Mouse (Mus musculus) stomach, embryonic 16.5 days (tissue): ENCODE results near the gene Dhtkd1. TPM values are rescaled to one million over a fixed set of nuclear protein-coding genes. Genes with fewer than 3 reads are reported as not detected.

Experiments
- ATAC-seq: fragments of 200-750 bp; cut with Nextera tagmentation; 2 replicates; pipeline ENCODE4 v1.8.0; 2017; ENCODE audit warnings: moderate number of reproducible peaks, moderate TSS enrichment; ENCODE audit not compliant: insufficient read depth, low FRiP score
- H3K27ac ChIP-seq: fragments of 300-500 bp; sonication (generic); 2 replicates; pipeline ENCODE4 v1.5.1; 2014; ENCODE audit warnings: low read length
- H3K27me3 ChIP-seq: fragments of 300-500 bp; sonication (generic); 2 replicates; pipeline ENCODE4 v1.6.1; 2014; ENCODE audit warnings: low read length, control low read depth, mixed read lengths; ENCODE audit not compliant: control insufficient read depth, insufficient read depth
- H3K36me3 ChIP-seq: fragments of 300-500 bp; sonication (generic); 2 replicates; pipeline ENCODE4 v1.6.1; 2014; ENCODE audit warnings: low read length; ENCODE audit not compliant: control insufficient read depth, insufficient read depth
- H3K4me1 ChIP-seq: fragments of 300-500 bp; sonication (generic); 2 replicates; pipeline ENCODE4 v1.6.1; 2014; ENCODE audit warnings: low read length, control low read depth, mixed read lengths; ENCODE audit not compliant: control insufficient read depth, insufficient read depth
- H3K4me2 ChIP-seq: fragments of 300-500 bp; sonication (generic); 2 replicates; pipeline ENCODE4 v1.6.1; 2014; ENCODE audit warnings: low read depth, low read length, mixed read lengths
- H3K4me3 ChIP-seq: fragments of 300-500 bp; sonication (generic); replicated peaks from 2 replicates; pipeline ENCODE4 v1.5.1; 2014; ENCODE audit warnings: mild to moderate bottlenecking, low read length
- H3K9ac ChIP-seq: fragments of 300-500 bp; sonication (generic); 2 replicates; pipeline ENCODE4 v1.6.1; 2014; ENCODE audit warnings: low read length
- H3K9me3 ChIP-seq: fragments of 300-500 bp; sonication (generic); replicated peaks from 2 replicates; pipeline ENCODE4 v1.6.1; 2016; ENCODE audit warnings: low read length, control low read depth; ENCODE audit not compliant: control insufficient read depth
- WGBS: fragments of 180-500 bp; shearing (Covaris S2); extraction: QIAGEN DNeasy Blood & Tissue Kit; methylation state at CpG from one replicate; pipeline ENCODE4 v1.1.7; 2014; 5-methylcytosine and 5-hydroxymethylcytosine counted together
- polyA plus RNA-seq: library from polyadenylated mRNA; unstranded; fragments of >200 nt; fragmentation: Nextera tagmentation; extraction: Ambion mirVana; gene quantifications from 2 replicates; pipeline ENCODE4 v1.2.1, GENCODE M21; 2015

Gene Dhtkd1
- polyA plus RNA-seq, 1 experiment from 2014 or later: 3.4 TPM

DNA sequence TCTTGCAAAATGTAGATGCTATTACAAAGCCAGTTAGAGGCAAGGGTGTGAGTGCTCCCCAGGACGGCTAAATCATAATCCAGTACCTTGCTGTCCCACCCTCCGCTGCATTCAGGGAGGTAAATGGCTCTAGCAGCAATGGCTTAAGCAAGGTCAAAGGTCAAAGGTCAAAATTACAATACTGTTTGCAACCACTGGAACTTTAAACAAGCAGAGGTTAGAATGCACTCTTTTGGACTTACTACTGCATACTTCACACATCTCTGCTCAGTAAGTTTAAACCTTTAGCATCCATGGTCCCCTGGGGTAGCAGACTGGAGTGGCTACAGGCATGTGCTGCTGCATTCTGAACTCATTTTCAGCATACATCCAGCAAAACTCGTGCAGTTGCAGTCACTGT lies 65.1 kb downstream of the Dhtkd1 start:
- Histone ChIP-seq H3K27me3 (no peaks in the 10 kb centered on the region), H3K4me1 (no peaks in the 10 kb centered on the region), H3K4me3 (no peak overlapping the region), H3K9me3 (no peaks in the 10 kb centered on the region), H3K27ac (no peak overlapping the region), H3K4me2 (no peak overlapping the region), H3K36me3 (peaks cover 15% of the 10 kb centered on the region; the same call in 1 of the 2 replicates), H3K9ac (no peak overlapping the region)
- ATAC-seq: no peak
- WGBS: 69% methylated on average over 3 of the region's 3 CpGs

DNA sequence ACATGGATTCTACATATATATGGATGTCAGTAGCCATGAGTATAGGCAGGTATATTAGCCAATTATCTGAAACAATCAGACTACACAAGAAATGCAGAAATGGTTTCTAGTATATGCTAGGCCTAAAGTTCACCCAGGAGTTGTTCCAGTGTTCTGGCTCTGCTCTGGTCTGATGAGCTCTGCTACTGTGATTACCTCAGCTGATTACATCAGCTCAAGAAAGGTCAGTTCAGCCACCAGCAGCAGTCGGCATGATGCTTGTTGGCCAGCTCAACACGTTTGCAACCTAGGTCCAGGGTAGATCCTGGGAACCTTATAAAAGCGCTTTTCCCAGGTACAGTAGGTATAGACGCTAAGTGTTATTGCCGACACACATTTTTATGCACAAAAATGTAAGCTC lies 72.8 kb downstream of the Dhtkd1 start:
- ATAC-seq: no peak
- Histone ChIP-seq H3K9me3 (no peaks in the 10 kb centered on the region), H3K9ac (no peak overlapping the region), H3K36me3 (peaks cover 19% of the 10 kb centered on the region; the same call in 1 of the 2 replicates), H3K4me1 (no peaks in the 10 kb centered on the region), H3K4me2 (no peak overlapping the region), H3K27ac (no peak overlapping the region), H3K27me3 (no peaks in the 10 kb centered on the region), H3K4me3 (no peak overlapping the region)
- WGBS: 89% methylated on average over 5 of the region's 5 CpGs

DNA sequence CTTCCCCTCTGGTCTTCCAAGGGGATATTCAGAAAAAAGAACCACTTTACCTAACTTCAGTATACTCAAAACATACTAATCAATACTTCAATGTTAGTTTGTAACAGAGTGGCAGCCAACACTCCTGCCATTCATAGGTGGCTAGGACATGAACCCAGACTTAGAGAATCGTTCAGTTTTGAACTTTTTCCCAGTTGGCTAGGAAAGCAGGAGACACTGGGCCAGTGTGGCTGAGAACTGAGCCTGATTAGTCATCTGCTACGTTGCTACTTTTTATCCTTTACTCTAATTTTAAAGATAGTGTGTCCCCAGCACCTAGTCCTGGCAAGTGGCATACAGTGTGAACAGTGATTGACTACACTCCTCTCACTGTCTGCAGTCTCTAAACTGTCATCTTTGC lies 74.9 kb downstream of the Dhtkd1 start:
- 87% methylated on average over 2 of the region's 2 CpGs for WGBS
- Histone ChIP-seq H3K4me3 (no peak overlapping the region), H3K27ac (no peak overlapping the region), H3K9me3 (no peaks in the 10 kb centered on the region), H3K4me2 (no peak overlapping the region), H3K36me3 (peaks cover 23% of the 10 kb centered on the region), H3K27me3 (no peaks in the 10 kb centered on the region), H3K9ac (no peak overlapping the region), H3K4me1 (no peaks in the 10 kb centered on the region)
- no peak for ATAC-seq

DNA sequence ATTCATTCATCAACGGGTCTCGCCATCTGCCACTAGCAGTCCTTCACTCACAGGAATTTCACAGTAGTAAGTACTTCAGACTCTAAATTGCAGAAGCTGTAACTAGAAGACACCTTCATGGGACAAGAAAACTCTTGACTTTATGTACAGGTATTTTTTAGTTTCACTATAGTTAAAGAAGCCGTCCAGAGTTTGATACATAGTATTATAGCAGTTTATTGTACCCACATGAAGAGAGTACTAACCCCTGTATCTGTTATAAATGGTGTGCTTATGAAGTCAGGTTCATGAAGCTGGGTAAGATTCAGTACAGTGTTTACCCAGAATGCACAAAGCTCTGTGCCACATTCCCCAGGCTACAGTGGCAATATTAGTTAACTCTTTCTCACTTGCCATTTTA lies 79.8 kb downstream of the Dhtkd1 start, which contains the start of gene Gm13199:
TSS of gene Gm13199 (minus strand) at position 101 of the 400 bp plus-strand sequence.
- H3K27me3 ChIP-seq: no peaks in the 10 kb centered on the region
- H3K4me1 ChIP-seq: no peaks in the 10 kb centered on the region
- ATAC-seq: no peak
- 92% methylated on average over 3 of the region's 3 CpGs for WGBS
- H3K36me3 ChIP-seq: peaks cover 23% of the 10 kb centered on the region; the same call in 1 of the 2 replicates
- no peak within 1 kb of the TSS for H3K4me2 ChIP-seq
- H3K9ac ChIP-seq: no peak within 1 kb of the TSS
- H3K4me3 ChIP-seq: no peak within 1 kb of the TSS
- H3K27ac ChIP-seq: no peak within 1 kb of the TSS
- H3K9me3 ChIP-seq: no peaks in the 10 kb centered on the region

DNA sequence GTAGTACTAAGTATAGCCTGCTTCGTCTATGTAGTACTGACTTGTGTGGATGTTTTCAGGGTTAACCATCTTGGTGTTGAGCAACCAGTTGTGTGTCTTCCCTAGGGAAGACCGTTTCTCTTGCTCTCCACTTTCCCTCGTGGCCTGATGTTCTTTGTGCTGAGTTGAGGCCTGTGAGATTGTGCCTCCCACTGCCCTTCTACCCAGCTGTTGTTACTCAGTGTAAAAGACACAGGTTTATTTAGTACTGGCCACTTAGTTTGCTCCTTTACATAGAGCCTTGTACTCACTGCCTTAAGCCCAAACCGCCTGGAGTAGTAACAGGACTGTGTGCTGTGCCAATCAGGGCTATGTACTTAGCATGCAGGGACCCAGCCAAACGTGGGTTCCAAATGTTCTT lies 90.7 kb downstream of the Dhtkd1 start:
- WGBS: 70% methylated on average over 5 of the region's 5 CpGs

DNA sequence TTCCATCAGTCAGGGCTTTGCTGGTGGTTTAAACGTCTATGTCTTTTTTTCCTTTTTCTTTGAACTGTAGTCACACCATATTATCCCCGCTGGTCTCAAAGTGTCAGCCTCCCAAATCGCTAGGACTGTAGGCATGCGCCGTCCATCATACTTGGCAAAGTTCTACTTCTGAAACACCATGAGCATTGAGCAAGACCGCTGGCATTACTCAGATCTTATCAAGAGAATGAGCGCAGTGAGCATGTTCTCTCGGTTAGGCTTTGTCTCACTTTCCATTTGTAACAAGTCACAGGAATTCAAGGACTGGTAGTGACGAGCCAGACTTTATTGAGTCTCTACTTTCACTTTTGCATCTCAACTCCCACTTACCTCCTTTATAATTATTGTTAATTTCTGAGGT lies 91.5 kb downstream of the Dhtkd1 start:
- peaks cover 15% of the 10 kb centered on the region for H3K4me1 ChIP-seq
- no peak overlapping the region for H3K27ac ChIP-seq
- H3K9ac ChIP-seq: no peak overlapping the region
- no peaks in the 10 kb centered on the region for H3K9me3 ChIP-seq
- H3K36me3 ChIP-seq: 0 out of 2 replicates have a peak, but pooled peaks cover 2% of the 10 kb centered on the region
- 91% methylated on average over 9 of the region's 9 CpGs for WGBS
- no peak for ATAC-seq
- H3K27me3 ChIP-seq: no peaks in the 10 kb centered on the region
- no peak overlapping the region for H3K4me2 ChIP-seq
- no peak overlapping the region for H3K4me3 ChIP-seq

More for the DNA sequence above, 90.7 kb downstream of the Dhtkd1 start:
- H3K9me3 ChIP-seq: no peaks in the 10 kb centered on the region
- no peaks in the 10 kb centered on the region for H3K27me3 ChIP-seq
- ATAC-seq: no peak
- H3K4me3 ChIP-seq: no peak overlapping the region
- peaks cover 9% of the 10 kb centered on the region for H3K4me1 ChIP-seq
- 0 out of 2 replicates have a peak, but pooled peaks cover 2% of the 10 kb centered on the region for H3K36me3 ChIP-seq
- no peak overlapping the region for H3K4me2 ChIP-seq
- H3K9ac ChIP-seq: no peak overlapping the region
- H3K27ac ChIP-seq: no peak overlapping the region

Other genes with a start within 250 kb of the Dhtkd1 start
- gene Camk1d, start 228.3 kb downstream of the Dhtkd1 start, polyA plus RNA-seq: 10.4 and 11.3 TPM in 2 replicates
- gene Nudt5, start 97.8 kb downstream of the Dhtkd1 start, polyA plus RNA-seq: 66.0 and 69.7 TPM in 2 replicates
- 276 and 278 TPM in 2 replicates for gene Cdc123, start 97.6 kb downstream of the Dhtkd1 start, polyA plus RNA-seq
- 1.1 and 1.5 TPM in 2 replicates for gene Gm13199, start 79.9 kb downstream of the Dhtkd1 start, polyA plus RNA-seq
- 66.9 and 70.4 TPM in 2 replicates for gene Sec61a2, start 47.4 kb downstream of the Dhtkd1 start, polyA plus RNA-seq
- gene Upf2, start 8.7 kb upstream of the Dhtkd1 start, polyA plus RNA-seq: 10.4 and 11.3 TPM in 2 replicates
- gene Proser2, start 187.4 kb upstream of the Dhtkd1 start, polyA plus RNA-seq: 29.0 and 34.5 TPM in 2 replicates